Mouse (Mus musculus): Measurements from ENCODE around the gene Pqlc2. TPM values are rescaled to one million over a fixed set of nuclear protein-coding genes. Genes with fewer than 3 reads are reported as not detected.

The Pqlc2 gene
- total and polyA plus RNA-seq, 2 experiments from 2014 or later, result 6.8 to 7.7 TPM

DNA sequence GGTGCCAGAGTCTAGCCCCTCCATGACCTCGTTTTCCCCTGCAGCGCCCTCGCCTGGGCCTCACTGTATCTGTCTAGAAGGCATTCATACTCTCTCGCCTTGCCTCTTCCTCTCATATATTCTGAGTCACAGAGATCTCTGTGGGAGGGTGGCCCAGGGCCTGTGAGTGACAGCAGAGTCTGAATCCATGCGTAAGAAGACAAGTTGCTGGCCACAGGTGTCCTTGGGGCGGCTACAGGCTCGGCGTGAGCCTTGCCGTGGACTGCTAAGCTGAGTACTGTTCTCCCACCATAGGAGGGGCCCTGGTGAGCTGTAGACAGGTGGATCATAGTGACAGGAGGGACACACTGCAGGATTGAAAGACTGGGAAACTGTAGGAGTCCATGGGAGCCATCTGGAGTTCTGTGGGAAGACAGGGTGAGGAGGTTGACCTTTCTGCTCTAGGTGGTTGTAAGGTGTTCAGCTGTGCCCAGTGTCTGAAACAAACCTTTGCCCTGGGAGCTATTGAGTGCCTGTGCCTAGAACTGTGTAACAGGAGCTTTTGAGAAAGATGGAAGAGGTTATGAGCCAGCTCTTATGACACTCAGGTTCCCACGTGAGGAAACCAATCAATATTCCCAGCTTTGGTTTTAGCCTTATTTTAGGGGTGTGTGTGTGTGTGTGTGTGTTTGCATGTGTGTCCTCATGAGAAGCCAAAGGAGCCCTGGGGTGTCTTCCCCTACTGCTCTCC lies 37.4 kb downstream of the Pqlc2 start:
- Histone ChIP-seq H3K4me3 (ENCODE audit: low read depth, low read length) (no peak overlapping the region), H3K9ac (replicated peaks; ENCODE audit: low read depth, low read length) (no peak overlapping the region), H3K27me3 (ENCODE audit: control insufficient read depth, insufficient read depth, low read length) (no peaks in the 10 kb centered on the region), H3K36me3 (replicated peaks; ENCODE audit: control insufficient read depth, insufficient read depth, low read length) (peaks cover 31% of the 10 kb centered on the region), H3K4me1 (ENCODE audit: control insufficient read depth, insufficient read depth) (no peaks in the 10 kb centered on the region; the same call in 1 of the 2 replicates), H3K9me3 (replicated peaks; ENCODE audit: control insufficient read depth, low read length) (no peaks in the 10 kb centered on the region), H3K27ac (ENCODE audit: low read depth) (no peak overlapping the region), H3K4me2 (ENCODE audit: low read depth, low read length) (no peak overlapping the region)
- WGBS, result 91% methylated on average over 10 of the region's 10 CpGs
- no peak for DNase-seq (ENCODE audit: low spot score)
- ATAC-seq (ENCODE audit: insufficient read depth, low read depth), result no peak
- TF ChIP-seq EP300 (IDR thresholded peaks at IDR 0.05; ENCODE audit: low read depth) (no peak), CTCF (IDR thresholded peaks at IDR 0.05; ENCODE audit: low read depth) (no peak)

DNA sequence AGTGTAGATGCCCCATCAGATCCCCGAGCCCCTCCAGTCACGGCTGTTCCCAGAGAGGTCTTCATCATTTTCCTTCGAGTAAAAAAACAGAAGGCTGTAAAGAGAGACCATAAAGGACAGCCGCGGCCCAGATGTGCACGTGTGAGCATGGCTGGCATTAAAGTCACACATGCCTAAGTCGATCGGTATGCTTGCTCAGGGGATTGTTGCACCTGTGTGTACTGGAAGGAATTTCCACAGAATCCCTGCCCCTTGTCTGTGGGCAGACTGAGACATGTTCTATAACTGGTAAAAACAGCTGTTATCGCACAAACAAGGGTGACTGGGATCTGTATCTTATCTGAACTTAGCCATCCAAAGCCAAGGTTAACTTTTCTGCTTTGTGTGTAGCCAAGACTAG lies 38.9 kb downstream of the Pqlc2 start:
- Histone ChIP-seq H3K4me3 (ENCODE audit: low read depth, low read length) (no peak overlapping the region), H3K4me2 (ENCODE audit: low read depth, low read length) (no peak overlapping the region), H3K4me1 (ENCODE audit: control insufficient read depth, insufficient read depth) (no peaks in the 10 kb centered on the region), H3K27me3 (ENCODE audit: control insufficient read depth, insufficient read depth, low read length) (no peaks in the 10 kb centered on the region), H3K36me3 (replicated peaks; ENCODE audit: control insufficient read depth, insufficient read depth, low read length) (peaks cover 31% of the 10 kb centered on the region), H3K9me3 (replicated peaks; ENCODE audit: control insufficient read depth, low read length) (no peaks in the 10 kb centered on the region), H3K9ac (replicated peaks; ENCODE audit: low read depth, low read length) (no peak overlapping the region), H3K27ac (ENCODE audit: low read depth) (no peak overlapping the region)
- ATAC-seq (ENCODE audit: insufficient read depth, low read depth) (no peak), DNase-seq (ENCODE audit: low spot score) (no peak)
- 78% methylated on average over 9 of the region's 9 CpGs for WGBS
- TF ChIP-seq EP300 (IDR thresholded peaks at IDR 0.05; ENCODE audit: low read depth) (no peak), CTCF (IDR thresholded peaks at IDR 0.05; ENCODE audit: low read depth) (no peak)

DNA sequence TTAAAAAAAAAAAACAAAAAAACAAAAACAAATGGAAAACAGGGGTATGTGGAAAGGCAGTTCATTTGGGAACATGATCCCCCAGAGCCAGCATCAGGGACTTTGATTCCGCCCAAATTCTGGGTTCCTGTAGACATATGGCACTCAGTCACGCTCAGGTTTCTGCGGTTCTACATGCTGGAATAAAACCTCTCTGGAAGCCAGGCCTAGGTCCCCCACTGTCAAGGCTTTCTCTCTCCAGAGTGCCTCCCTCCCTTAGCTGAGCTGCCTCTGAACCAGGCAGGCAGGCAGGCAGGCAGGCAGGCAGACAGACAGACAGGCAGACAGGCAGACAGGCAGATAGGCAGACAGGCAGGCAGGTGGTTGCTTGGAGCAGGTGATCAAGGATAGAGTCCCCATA lies 40.3 kb downstream of the Pqlc2 start:
- ATAC-seq (ENCODE audit: insufficient read depth, low read depth) (no peak), DNase-seq (ENCODE audit: low spot score) (no peak)
- no peak overlapping the region for H3K4me2 ChIP-seq (ENCODE audit: low read depth, low read length)
- TF ChIP-seq CTCF (IDR thresholded peaks at IDR 0.05; ENCODE audit: low read depth), result no peak
- TF ChIP-seq EP300 (IDR thresholded peaks at IDR 0.05; ENCODE audit: low read depth), result no peak
- WGBS, result 94% methylated on average over 3 of the region's 3 CpGs
- H3K4me3 ChIP-seq (ENCODE audit: low read depth, low read length), result no peak overlapping the region
- no peak overlapping the region for H3K9ac ChIP-seq (replicated peaks; ENCODE audit: low read depth, low read length)
- H3K36me3 ChIP-seq (replicated peaks; ENCODE audit: control insufficient read depth, insufficient read depth, low read length), result peaks cover 28% of the 10 kb centered on the region
- H3K9me3 ChIP-seq (replicated peaks; ENCODE audit: control insufficient read depth, low read length), result no peaks in the 10 kb centered on the region
- no peaks in the 10 kb centered on the region for H3K4me1 ChIP-seq (ENCODE audit: control insufficient read depth, insufficient read depth)
- H3K27ac ChIP-seq (ENCODE audit: low read depth), result no peak overlapping the region
- H3K27me3 ChIP-seq (ENCODE audit: control insufficient read depth, insufficient read depth, low read length), result no peaks in the 10 kb centered on the region

DNA sequence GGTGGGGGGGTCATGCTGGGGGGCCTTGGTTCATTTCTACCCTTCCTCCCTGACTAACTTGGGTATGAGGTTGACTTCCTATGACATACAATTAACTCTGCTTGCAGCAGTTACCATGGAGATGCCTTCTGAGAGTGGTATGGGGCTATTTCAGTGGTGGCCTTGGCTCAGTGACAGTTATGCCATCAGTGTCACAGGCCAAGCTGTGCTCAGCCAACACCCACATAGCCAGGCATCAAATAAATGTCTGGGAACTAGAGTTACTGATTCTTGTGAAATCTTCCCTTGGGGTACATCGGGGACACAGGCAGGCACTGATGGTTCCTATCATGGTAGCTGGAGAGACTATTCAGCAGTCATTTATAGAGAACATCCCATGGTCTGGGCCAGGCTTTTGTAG lies 42.3 kb downstream of the Pqlc2 start:
- H3K4me3 ChIP-seq (ENCODE audit: low read depth, low read length), result no peak overlapping the region
- no peaks in the 10 kb centered on the region for H3K9me3 ChIP-seq (replicated peaks; ENCODE audit: control insufficient read depth, low read length)
- ATAC-seq (ENCODE audit: insufficient read depth, low read depth) (no peak), DNase-seq (ENCODE audit: low spot score) (no peak)
- no peak overlapping the region for H3K9ac ChIP-seq (replicated peaks; ENCODE audit: low read depth, low read length)
- H3K27ac ChIP-seq (ENCODE audit: low read depth), result no peak overlapping the region
- H3K4me2 ChIP-seq (ENCODE audit: low read depth, low read length), result no peak overlapping the region
- 86% methylated on average over 1 of the region's 1 CpGs for WGBS
- H3K36me3 ChIP-seq (replicated peaks; ENCODE audit: control insufficient read depth, insufficient read depth, low read length), result peaks cover 37% of the 10 kb centered on the region
- no peaks in the 10 kb centered on the region for H3K4me1 ChIP-seq (ENCODE audit: control insufficient read depth, insufficient read depth)
- no peaks in the 10 kb centered on the region for H3K27me3 ChIP-seq (ENCODE audit: control insufficient read depth, insufficient read depth, low read length)
- TF ChIP-seq EP300 (IDR thresholded peaks at IDR 0.05; ENCODE audit: low read depth) (no peak), CTCF (IDR thresholded peaks at IDR 0.05; ENCODE audit: low read depth) (no peak)

DNA sequence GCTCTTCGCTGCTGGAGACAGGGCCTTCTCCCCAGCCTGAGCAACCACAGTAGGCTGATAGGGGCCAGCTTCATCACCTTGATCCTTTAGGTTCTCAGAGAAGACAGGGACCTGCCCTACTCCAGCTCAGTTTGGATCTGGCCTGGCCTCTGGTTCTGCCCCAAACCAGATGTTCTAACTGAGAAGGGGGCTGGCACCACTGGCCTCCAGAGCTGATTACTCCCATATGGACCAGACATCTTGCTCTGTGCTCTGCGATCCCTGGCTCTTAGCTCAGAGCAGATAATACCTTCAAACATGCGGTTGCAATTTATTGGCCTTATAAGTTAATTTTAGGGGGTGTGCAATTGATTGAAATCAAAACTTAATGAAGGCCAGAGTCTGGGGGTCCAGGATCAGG lies 43.2 kb downstream of the Pqlc2 start:
- no peak for DNase-seq (ENCODE audit: low spot score)
- H3K36me3 ChIP-seq (replicated peaks; ENCODE audit: control insufficient read depth, insufficient read depth, low read length), result peaks cover 42% of the 10 kb centered on the region

DNA sequence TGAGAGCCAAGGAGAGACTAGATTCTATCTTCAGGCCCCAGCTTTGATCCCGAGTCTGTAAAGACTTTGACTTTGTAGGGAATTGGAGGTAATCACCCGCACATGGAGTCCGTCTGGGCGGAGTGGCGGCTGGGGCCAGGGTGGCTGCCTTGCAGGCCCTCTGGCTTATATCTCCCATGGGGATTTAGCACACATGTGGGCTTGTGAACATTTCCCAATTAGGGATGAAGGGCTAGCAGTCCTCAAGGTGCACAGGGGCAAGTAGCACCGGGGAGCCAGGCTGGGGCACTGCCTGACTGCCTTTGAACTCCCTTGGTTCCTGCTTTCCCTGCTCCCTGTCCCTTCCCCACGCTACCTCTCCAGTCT lies 44.0 kb downstream of the Pqlc2 start:
- H3K27ac ChIP-seq (ENCODE audit: low read depth), result no peak overlapping the region
- DNase-seq (ENCODE audit: low spot score) (no peak), ATAC-seq (ENCODE audit: insufficient read depth, low read depth) (no peak)
- no peak overlapping the region for H3K4me2 ChIP-seq (ENCODE audit: low read depth, low read length)
- no peaks in the 10 kb centered on the region for H3K9me3 ChIP-seq (replicated peaks; ENCODE audit: control insufficient read depth, low read length)
- peaks cover 42% of the 10 kb centered on the region for H3K36me3 ChIP-seq (replicated peaks; ENCODE audit: control insufficient read depth, insufficient read depth, low read length)
- H3K27me3 ChIP-seq (ENCODE audit: control insufficient read depth, insufficient read depth, low read length), result no peaks in the 10 kb centered on the region
- no peaks in the 10 kb centered on the region for H3K4me1 ChIP-seq (ENCODE audit: control insufficient read depth, insufficient read depth)
- TF ChIP-seq EP300 (IDR thresholded peaks at IDR 0.05; ENCODE audit: low read depth) (no peak), CTCF (IDR thresholded peaks at IDR 0.05; ENCODE audit: low read depth) (no peak)
- WGBS, result 79% methylated on average over 7 of the region's 7 CpGs
- H3K9ac ChIP-seq (replicated peaks; ENCODE audit: low read depth, low read length), result no peak overlapping the region
- H3K4me3 ChIP-seq (ENCODE audit: low read depth, low read length), result no peak overlapping the region

More for the DNA sequence above, 43.2 kb downstream of the Pqlc2 start:
- no peak overlapping the region for H3K4me3 ChIP-seq (ENCODE audit: low read depth, low read length)
- no peaks in the 10 kb centered on the region for H3K27me3 ChIP-seq (ENCODE audit: control insufficient read depth, insufficient read depth, low read length)
- H3K4me1 ChIP-seq (ENCODE audit: control insufficient read depth, insufficient read depth), result no peaks in the 10 kb centered on the region
- H3K9me3 ChIP-seq (replicated peaks; ENCODE audit: control insufficient read depth, low read length), result no peaks in the 10 kb centered on the region
- no peak overlapping the region for H3K9ac ChIP-seq (replicated peaks; ENCODE audit: low read depth, low read length)
- no peak overlapping the region for H3K27ac ChIP-seq (ENCODE audit: low read depth)
- 69% methylated on average over 3 of the region's 3 CpGs for WGBS
- H3K4me2 ChIP-seq (ENCODE audit: low read depth, low read length), result no peak overlapping the region
- no peak for TF ChIP-seq EP300 (IDR thresholded peaks at IDR 0.05; ENCODE audit: low read depth)
- TF ChIP-seq CTCF (IDR thresholded peaks at IDR 0.05; ENCODE audit: low read depth), result no peak
- no peak for ATAC-seq (ENCODE audit: insufficient read depth, low read depth)
